Mouse (Mus musculus) stomach, embryonic 14.5 days (tissue): ENCODE measurements around the gene Apobr. TPM values are rescaled to one million over a fixed set of nuclear protein-coding genes. Genes with fewer than 3 reads are reported as not detected.
A peak's percentile ranks its signal among the peaks of the same experiment; 100 is the strongest.

Experiments
- ATAC-seq: fragments of 200-750 bp; cut with Nextera tagmentation; 2 replicates; pipeline ENCODE4 v1.8.0; 2017; ENCODE audit warnings: low read depth, moderate TSS enrichment; ENCODE audit not compliant: insufficient number of reproducible peaks, insufficient read depth, low FRiP score
- H3K27ac ChIP-seq: fragments of 300-500 bp; sonication (generic); 2 replicates; pipeline ENCODE4 v1.5.1; 2014; ENCODE audit warnings: mild to moderate bottlenecking, low read length, moderate library complexity, mixed read lengths
- H3K27me3 ChIP-seq: fragments of 300-500 bp; sonication (generic); 2 replicates; pipeline ENCODE4 v1.6.1; 2014; ENCODE audit warnings: low read length, control low read depth, mixed read lengths; ENCODE audit not compliant: control insufficient read depth, insufficient read depth
- H3K36me3 ChIP-seq: fragments of 300-500 bp; sonication (generic); 2 replicates; pipeline ENCODE4 v1.6.1; 2014; ENCODE audit warnings: mild to moderate bottlenecking, control low read depth, low read length, moderate library complexity, mixed read lengths; ENCODE audit not compliant: control insufficient read depth, insufficient read depth
- H3K4me1 ChIP-seq: fragments of 300-500 bp; sonication (generic); 2 replicates; pipeline ENCODE4 v1.6.1; 2014; ENCODE audit warnings: low read length, control low read depth, mixed read lengths; ENCODE audit not compliant: control insufficient read depth, insufficient read depth
- H3K4me2 ChIP-seq: fragments of 300-500 bp; sonication (generic); replicated peaks from 2 replicates; pipeline ENCODE4 v1.6.1; 2014; ENCODE audit warnings: low read depth, low read length, control low read depth
- H3K4me3 ChIP-seq: fragments of 300-500 bp; sonication (generic); 2 replicates; pipeline ENCODE4 v1.5.1; 2014; ENCODE audit warnings: low read depth, low read length, control low read depth
- H3K9ac ChIP-seq: fragments of 300-500 bp; sonication (generic); replicated peaks from 2 replicates; pipeline ENCODE4 v1.6.1; 2014; ENCODE audit warnings: low read depth, mild to moderate bottlenecking, control low read depth, low read length, moderate library complexity, mixed read lengths
- H3K9me3 ChIP-seq: fragments of 300-500 bp; sonication (generic); 2 replicates; pipeline ENCODE4 v1.6.1; 2016; ENCODE audit warnings: low read depth, low read length, control low read depth; ENCODE audit not compliant: control insufficient read depth
- WGBS: fragments of 180-500 bp; shearing (Covaris S2); extraction: QIAGEN DNeasy Blood & Tissue Kit; methylation state at CpG from one replicate; pipeline ENCODE4 v1.1.7; 2014; 5-methylcytosine and 5-hydroxymethylcytosine counted together
- polyA plus RNA-seq: library from polyadenylated mRNA; unstranded; fragments of >200 nt; fragmentation: Nextera tagmentation; extraction: Ambion mirVana; gene quantifications from 2 replicates; pipeline ENCODE4 v1.2.1, GENCODE M21; 2014

Gene Apobr
- polyA plus RNA-seq, 1 experiment from 2014 or later = 0.20 TPM

DNA sequence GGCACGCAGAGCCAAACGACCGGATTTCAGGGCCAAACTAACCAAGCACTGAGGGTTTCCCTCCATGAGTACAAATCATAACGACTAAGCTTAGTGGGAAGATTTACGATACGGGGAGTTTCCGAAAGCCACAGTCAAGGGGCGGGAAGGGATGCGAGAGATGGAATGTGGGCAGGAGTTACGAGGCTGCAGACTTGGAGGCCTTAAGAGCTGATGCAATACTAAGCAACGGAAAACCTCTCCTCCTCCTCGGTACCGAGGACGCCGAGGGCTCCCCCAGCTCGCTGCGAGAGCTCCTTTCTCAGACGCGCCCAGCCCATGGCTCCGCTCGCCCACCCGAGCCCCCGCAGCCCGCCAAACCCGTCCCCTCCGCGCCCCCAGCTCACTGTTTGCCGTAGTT is 19.0 kb upstream of the Apobr start:
- 1% methylated on average over 28 of the region's 28 CpGs for WGBS
- Histone ChIP-seq H3K36me3 (peaks cover 35% of the 10 kb centered on the region), H3K4me2 (peak overlapping the region; percentile 64), H3K27ac (peak overlapping the region; percentile 79; the same call in 1 of the 2 replicates), H3K9me3 (no peaks in the 10 kb centered on the region), H3K27me3 (no peaks in the 10 kb centered on the region), H3K9ac (peak overlapping the region; percentile 80), H3K4me1 (no peaks in the 10 kb centered on the region), H3K4me3 (peak overlapping the region; percentile 98)
- ATAC-seq = no peak

DNA sequence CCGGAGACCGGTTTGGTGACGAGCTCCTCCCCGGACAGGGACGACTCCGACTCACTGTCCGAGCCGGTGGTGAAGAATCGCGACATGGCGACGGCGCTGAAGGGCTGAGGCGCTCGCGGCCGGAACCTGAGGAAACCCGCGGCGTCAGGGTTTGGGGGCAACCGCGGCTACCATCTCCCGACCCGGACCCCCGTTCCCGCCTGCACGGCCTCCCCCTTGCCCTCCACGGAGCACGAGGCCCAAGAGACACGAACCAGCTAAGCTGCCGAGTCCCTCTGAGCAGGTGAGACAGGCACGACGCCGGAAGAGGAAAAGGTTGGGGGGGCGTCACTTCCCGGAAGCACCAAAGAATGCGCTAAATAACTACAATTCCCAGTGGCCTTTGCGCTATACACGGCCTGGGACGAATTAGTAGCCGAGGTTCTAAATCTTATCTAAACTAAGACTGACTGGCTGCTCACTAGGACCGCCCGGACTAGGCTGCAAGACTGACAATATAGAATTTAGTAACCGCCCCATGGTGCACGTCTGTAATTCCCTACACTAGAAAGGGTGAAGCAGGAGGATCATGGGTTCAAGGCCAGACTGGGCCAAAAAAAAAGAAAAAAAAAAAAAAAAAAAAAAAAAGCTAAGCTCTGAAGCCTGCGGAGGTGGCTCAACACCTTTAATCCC is 18.5 kb upstream of the Apobr start, which contains the start of gene Eif3c:
Eif3c (minus strand) TSS at position 318 of the 672 bp plus-strand sequence.
- peak; percentile 94 for ATAC-seq
- Histone ChIP-seq H3K27ac (peak within 1 kb of the TSS; percentile 79; the same call in 1 of the 2 replicates), H3K4me2 (peak within 1 kb of the TSS; percentile 64), H3K9ac (peak within 1 kb of the TSS; percentile 80), H3K27me3 (no peaks in the 10 kb centered on the region), H3K36me3 (peaks cover 31% of the 10 kb centered on the region), H3K4me3 (peak within 1 kb of the TSS; percentile 98), H3K4me1 (no peaks in the 10 kb centered on the region), H3K9me3 (no peaks in the 10 kb centered on the region)
- under 1% methylated on average over 46 of the region's 46 CpGs for WGBS

DNA sequence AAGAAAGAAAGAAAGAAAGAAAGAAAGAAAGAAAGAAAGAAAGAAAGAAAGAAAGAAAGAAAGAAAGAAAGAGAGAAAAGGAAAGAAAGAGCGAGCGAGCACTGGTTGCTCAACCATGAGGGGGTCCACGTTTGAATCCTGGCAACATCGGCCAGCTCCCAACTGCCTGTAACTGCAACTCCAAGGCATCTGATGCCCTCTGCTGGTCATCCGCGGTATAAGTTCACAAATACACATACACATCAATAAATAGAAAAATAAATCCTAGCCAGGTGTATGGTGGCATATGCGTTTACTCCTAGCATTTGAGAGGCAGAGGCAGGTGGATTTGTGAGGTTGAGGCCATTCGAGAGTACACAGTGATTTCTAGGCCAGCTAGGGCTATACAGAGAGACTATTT is 7.8 kb upstream of the Apobr start:
- H3K36me3 ChIP-seq = peaks cover 15% of the 10 kb centered on the region; the same call in 1 of the 2 replicates
- no peaks in the 10 kb centered on the region for H3K9me3 ChIP-seq
- H3K9ac ChIP-seq = no peak overlapping the region
- no peak overlapping the region for H3K27ac ChIP-seq
- WGBS = 53% methylated on average over 8 of the region's 8 CpGs
- no peak overlapping the region for H3K4me2 ChIP-seq
- ATAC-seq = no peak
- no peak overlapping the region for H3K4me3 ChIP-seq
- H3K27me3 ChIP-seq = no peaks in the 10 kb centered on the region
- no peaks in the 10 kb centered on the region for H3K4me1 ChIP-seq

DNA sequence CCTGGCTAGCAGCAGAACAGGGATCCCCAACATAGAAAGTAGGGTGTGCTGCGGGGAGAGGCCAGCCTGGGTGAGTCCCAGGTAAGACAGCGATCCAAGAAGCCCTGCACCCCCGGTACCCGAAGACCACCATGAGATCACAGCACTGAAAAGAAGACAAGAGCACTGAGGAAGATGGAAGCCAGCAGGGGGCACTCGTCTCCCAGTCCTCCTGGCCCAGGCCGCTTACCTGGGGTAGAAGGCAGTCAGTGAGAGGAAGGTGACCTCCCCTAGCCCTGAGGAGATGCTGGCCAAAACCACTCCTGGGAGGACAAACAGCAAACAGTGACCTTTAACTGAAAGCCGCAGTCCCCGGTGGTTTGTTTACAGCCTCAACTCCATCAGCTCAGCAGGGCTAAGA is 5.6 kb upstream of the Apobr start:
- H3K27ac ChIP-seq = no peak overlapping the region
- H3K9ac ChIP-seq = no peak overlapping the region
- no peak overlapping the region for H3K4me3 ChIP-seq
- no peaks in the 10 kb centered on the region for H3K9me3 ChIP-seq
- no peaks in the 10 kb centered on the region for H3K27me3 ChIP-seq
- 47% methylated on average over 8 of the region's 8 CpGs for WGBS
- no peak overlapping the region for H3K4me2 ChIP-seq
- H3K4me1 ChIP-seq = no peaks in the 10 kb centered on the region
- peaks cover 15% of the 10 kb centered on the region; the same call in 1 of the 2 replicates for H3K36me3 ChIP-seq
- ATAC-seq = no peak

DNA sequence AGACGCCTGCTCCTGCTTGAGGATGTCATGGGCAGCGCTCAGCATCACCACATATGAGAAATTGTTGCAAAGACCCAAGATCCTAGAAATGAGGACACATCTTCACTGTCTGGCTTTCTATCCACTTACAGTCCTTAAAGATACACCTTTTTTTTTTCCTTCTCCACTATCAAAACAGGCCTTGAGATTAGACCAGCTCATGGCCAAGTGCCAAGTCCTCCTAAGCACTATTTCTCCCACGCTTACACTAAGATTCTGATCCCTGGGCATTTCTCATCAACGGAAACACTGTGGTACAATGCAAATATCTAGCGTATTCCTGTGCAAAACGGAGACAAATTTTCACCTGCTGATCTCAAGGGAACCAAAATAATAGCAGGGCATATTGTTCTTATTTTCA is 3.1 kb upstream of the Apobr start:
- Histone ChIP-seq H3K9ac (no peak overlapping the region), H3K4me2 (no peak overlapping the region), H3K4me1 (no peaks in the 10 kb centered on the region), H3K27me3 (no peaks in the 10 kb centered on the region), H3K9me3 (no peaks in the 10 kb centered on the region), H3K27ac (no peak overlapping the region), H3K36me3 (0 out of 2 replicates have a peak, but pooled peaks cover 7% of the 10 kb centered on the region), H3K4me3 (no peak overlapping the region)
- no peak for ATAC-seq
- 76% methylated on average over 6 of the region's 6 CpGs for WGBS

DNA sequence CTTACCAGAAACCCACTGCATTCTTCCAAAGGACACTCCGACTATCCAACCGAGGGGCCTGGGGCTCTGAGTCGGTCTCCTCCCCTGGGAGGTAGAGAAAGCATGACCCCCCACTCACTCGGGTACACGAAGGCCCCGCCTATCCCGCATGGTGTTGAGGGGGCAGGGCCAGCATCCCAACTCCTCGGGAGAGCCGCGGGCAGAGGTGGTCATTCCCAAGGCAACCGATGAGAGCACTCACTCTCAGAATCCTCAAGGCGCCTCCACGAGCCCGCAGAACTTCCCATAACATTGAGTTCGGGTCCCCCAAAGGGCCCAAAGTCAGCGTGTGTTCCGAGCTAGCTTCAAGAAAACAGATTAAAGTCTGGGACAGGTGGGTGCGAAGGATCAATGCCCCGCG is 2.0 kb upstream of the Apobr start:
- peak overlapping the region; percentile 79 for H3K4me2 ChIP-seq
- H3K4me1 ChIP-seq = no peaks in the 10 kb centered on the region
- no peaks in the 10 kb centered on the region for H3K9me3 ChIP-seq
- H3K36me3 ChIP-seq = 0 out of 2 replicates have a peak, but pooled peaks cover 4% of the 10 kb centered on the region
- peak overlapping the region; percentile 58 for H3K4me3 ChIP-seq
- H3K27ac ChIP-seq = no peak overlapping the region
- under 1% methylated on average over 20 of the region's 20 CpGs for WGBS
- H3K27me3 ChIP-seq = no peaks in the 10 kb centered on the region
- ATAC-seq = peak; percentile 64; the same call in 1 of the 2 replicates
- H3K9ac ChIP-seq = peak overlapping the region; percentile 38; the same call in 1 of the 2 replicates

DNA sequence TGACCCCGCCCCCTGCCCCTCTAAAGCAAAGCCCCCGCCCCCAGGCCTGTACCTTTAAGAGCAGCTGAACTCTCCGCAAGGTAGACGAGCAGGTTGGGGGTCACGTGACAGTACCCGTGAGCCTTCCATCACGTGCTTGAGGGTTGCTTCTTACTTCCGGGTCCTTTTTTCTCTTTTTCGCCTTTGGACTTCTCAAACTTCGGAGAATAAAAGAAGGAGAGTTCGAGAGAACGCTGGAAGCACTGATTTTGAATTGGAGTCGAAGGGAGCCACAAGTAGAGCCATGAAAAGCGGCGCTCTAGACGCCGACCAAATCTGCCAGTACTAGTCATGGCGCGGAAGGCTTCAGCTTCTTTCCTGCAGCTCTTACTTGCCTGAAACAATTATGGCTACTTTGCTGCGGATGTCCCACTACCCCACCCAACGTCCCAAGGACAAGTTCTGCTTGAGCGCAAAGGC is 1.5 kb upstream of the Apobr start:
- ATAC-seq = peak; percentile 84
- H3K36me3 ChIP-seq = 0 out of 2 replicates have a peak, but pooled peaks cover 4% of the 10 kb centered on the region
- H3K4me1 ChIP-seq = no peaks in the 10 kb centered on the region
- H3K4me2 ChIP-seq = peak overlapping the region; percentile 79
- H3K4me3 ChIP-seq = peak overlapping the region; percentile 58
- WGBS = under 1% methylated on average over 22 of the region's 22 CpGs
- H3K9ac ChIP-seq = peak overlapping the region; percentile 38; the same call in 1 of the 2 replicates
- H3K27me3 ChIP-seq = no peaks in the 10 kb centered on the region
- H3K9me3 ChIP-seq = no peaks in the 10 kb centered on the region
- peak overlapping the region; percentile 52 for H3K27ac ChIP-seq

DNA sequence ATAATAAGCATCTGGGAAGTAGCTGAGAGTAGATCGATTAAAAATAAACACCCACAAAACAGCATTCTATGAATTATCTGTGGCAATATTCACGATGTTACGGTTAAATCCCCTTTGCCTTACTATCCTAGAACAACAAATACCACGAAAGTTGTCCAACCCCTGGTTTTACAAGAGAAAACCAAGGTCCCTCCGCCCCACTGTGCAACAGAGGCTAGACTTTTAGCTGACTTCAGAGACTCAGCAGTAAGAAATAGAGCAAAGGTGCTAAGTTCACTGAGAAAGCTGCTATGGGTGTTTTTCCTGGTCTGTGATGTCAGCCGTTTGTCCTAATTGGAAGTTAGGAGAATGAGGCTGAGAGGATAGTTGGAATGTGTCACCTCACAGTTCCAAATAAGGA is 981 bp upstream of the Apobr start:
- no peak overlapping the region for H3K27ac ChIP-seq
- 0 out of 2 replicates have a peak overlapping the region, but pooled peaks have one; percentile 38 for H3K9ac ChIP-seq
- no peaks in the 10 kb centered on the region for H3K27me3 ChIP-seq
- H3K4me1 ChIP-seq = no peaks in the 10 kb centered on the region
- peak overlapping the region; percentile 79 for H3K4me2 ChIP-seq
- ATAC-seq = no peak
- peak overlapping the region; percentile 58 for H3K4me3 ChIP-seq
- WGBS = 47% methylated on average over 6 of the region's 6 CpGs
- H3K36me3 ChIP-seq = 0 out of 2 replicates have a peak, but pooled peaks cover under 1% of the 10 kb centered on the region
- no peaks in the 10 kb centered on the region for H3K9me3 ChIP-seq
